Mouse (Mus musculus): ENCODE data around the gene Dll1. TPM values are rescaled to one million over a fixed set of nuclear protein-coding genes. Genes with fewer than 3 reads are reported as not detected.

Dll1 gene
- polyA plus RNA-seq, 1 experiment from 2014 or later = 13.5 TPM

DNA sequence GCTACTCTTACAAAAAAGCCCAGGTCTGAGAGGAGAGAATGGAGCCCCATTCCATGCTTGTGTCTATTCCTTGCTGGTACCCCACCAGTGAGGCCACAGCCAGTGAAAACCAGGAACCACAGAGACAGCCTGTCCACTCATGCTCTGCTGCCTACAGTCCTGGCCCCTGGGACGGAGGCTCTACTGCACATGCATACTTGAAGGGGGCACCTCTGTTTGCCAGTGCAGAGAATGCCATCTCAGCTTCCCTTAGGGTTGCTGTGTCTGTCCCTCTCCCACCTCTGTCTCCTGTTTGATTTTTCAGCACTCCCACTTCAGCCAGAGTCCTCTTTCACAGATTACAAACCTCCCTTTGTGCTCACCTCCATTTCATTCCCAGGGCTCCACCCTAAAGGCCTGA lies 34.2 kb upstream of the Dll1 start:
- no peak for ATAC-seq (ENCODE audit: insufficient number of reproducible peaks, insufficient read depth, low FRiP score, low read depth)
- 100% methylated on average over 1 of the region's 1 CpGs for WGBS
- H3K36me3 ChIP-seq (ENCODE audit: control insufficient read depth, insufficient read depth, low read length) = peaks cover 44% of the 10 kb centered on the region

DNA sequence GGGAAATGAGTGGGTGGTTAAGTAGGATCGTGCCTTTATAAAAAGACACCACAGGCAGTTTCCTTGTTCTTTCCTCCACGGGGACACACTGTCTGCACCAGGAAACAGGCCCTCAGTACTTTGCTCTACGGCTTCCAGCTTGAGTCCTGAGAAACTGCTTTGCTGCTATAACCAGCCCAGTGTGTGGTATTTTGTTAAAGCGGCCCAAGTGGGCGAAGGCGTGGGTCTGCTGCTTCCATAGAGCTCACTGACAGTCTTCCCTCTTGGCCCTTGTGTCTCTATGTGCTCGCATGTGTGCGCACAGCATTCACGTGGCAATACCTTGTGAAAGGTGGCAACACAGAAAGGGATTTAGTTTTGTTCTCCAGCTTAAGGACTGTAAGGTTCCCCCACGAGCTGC lies 32.6 kb upstream of the Dll1 start:
- Histone ChIP-seq H3K4me1 (ENCODE audit: control insufficient read depth, insufficient read depth, low read length) (no peaks in the 10 kb centered on the region), H3K36me3 (ENCODE audit: control insufficient read depth, insufficient read depth, low read length) (peaks cover 41% of the 10 kb centered on the region), H3K4me2 (replicated peaks; ENCODE audit: low read depth, low read length) (no peak overlapping the region), H3K4me3 (ENCODE audit: low read depth, low read length) (no peak overlapping the region), H3K9ac (replicated peaks; ENCODE audit: low read depth, low read length) (no peak overlapping the region), H3K27me3 (ENCODE audit: control insufficient read depth, insufficient read depth, low read length) (no peaks in the 10 kb centered on the region), H3K9me3 (ENCODE audit: control insufficient read depth, low read depth, low read length) (no peaks in the 10 kb centered on the region), H3K27ac (ENCODE audit: low read length) (no peak overlapping the region)
- ATAC-seq (ENCODE audit: insufficient number of reproducible peaks, insufficient read depth, low FRiP score, low read depth) = no peak
- 88% methylated on average over 10 of the region's 10 CpGs for WGBS

More for the DNA sequence above, 34.2 kb upstream of the Dll1 start:
- Histone ChIP-seq H3K4me3 (ENCODE audit: low read depth, low read length) (no peak overlapping the region), H3K4me1 (ENCODE audit: control insufficient read depth, insufficient read depth, low read length) (no peaks in the 10 kb centered on the region), H3K27ac (ENCODE audit: low read length) (no peak overlapping the region), H3K9ac (replicated peaks; ENCODE audit: low read depth, low read length) (no peak overlapping the region), H3K27me3 (ENCODE audit: control insufficient read depth, insufficient read depth, low read length) (no peaks in the 10 kb centered on the region), H3K9me3 (ENCODE audit: control insufficient read depth, low read depth, low read length) (no peaks in the 10 kb centered on the region), H3K4me2 (replicated peaks; ENCODE audit: low read depth, low read length) (no peak overlapping the region)

DNA sequence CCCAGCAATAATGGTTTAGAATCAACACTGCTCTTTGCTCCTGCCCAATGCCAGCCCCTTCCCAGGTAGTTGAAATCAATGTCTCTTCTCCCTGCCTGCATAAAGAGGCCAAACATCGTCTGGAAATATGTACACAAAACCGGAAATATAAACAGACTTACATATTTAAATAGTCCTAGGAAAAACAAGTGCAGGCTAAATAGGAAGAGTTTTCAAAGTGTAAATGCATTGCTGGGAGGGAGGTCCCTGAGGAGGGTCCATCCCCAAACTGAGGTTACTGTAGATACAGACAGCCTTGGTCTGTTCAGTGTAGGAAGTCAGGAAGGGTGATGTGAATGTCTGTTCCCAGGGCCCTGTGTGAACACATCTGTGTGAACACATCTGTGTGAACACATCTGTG lies 29.9 kb upstream of the Dll1 start:
- Histone ChIP-seq H3K27me3 (ENCODE audit: control insufficient read depth, insufficient read depth, low read length) (no peaks in the 10 kb centered on the region), H3K4me2 (replicated peaks; ENCODE audit: low read depth, low read length) (no peak overlapping the region), H3K4me1 (ENCODE audit: control insufficient read depth, insufficient read depth, low read length) (no peaks in the 10 kb centered on the region), H3K4me3 (ENCODE audit: low read depth, low read length) (no peak overlapping the region), H3K9me3 (ENCODE audit: control insufficient read depth, low read depth, low read length) (no peaks in the 10 kb centered on the region), H3K36me3 (ENCODE audit: control insufficient read depth, insufficient read depth, low read length) (peaks cover 63% of the 10 kb centered on the region), H3K27ac (ENCODE audit: low read length) (no peak overlapping the region), H3K9ac (replicated peaks; ENCODE audit: low read depth, low read length) (no peak overlapping the region)
- ATAC-seq (ENCODE audit: insufficient number of reproducible peaks, insufficient read depth, low FRiP score, low read depth) = no peak
- 81% methylated on average over 2 of the region's 2 CpGs for WGBS

DNA sequence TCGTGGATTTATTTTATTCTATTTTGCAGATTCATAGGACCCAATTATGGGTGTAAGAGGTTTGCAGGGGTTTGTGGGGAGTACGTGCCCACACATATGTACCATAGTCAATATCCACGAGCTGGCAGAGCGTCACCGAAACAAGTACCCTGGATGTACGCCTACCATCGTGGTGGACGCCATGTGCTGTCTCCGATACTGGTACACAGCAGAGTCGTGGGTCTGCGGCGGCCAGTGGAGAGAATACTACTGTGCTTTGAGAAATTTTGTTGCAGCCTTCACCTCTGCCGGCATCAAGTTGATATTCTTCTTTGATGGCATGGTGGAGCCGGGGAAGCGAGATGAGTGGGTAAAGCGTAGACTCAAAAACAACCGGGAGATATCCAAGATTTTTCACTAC lies 25.0 kb upstream of the Dll1 start:
- no peak overlapping the region for H3K27ac ChIP-seq (ENCODE audit: low read length)
- H3K9me3 ChIP-seq (ENCODE audit: control insufficient read depth, low read depth, low read length) = no peaks in the 10 kb centered on the region
- peaks cover 6% of the 10 kb centered on the region; the same call in 1 of the 2 replicates for H3K4me1 ChIP-seq (ENCODE audit: control insufficient read depth, insufficient read depth, low read length)
- H3K36me3 ChIP-seq (ENCODE audit: control insufficient read depth, insufficient read depth, low read length) = peaks cover 31% of the 10 kb centered on the region
- ATAC-seq (ENCODE audit: insufficient number of reproducible peaks, insufficient read depth, low FRiP score, low read depth) = no peak
- WGBS = 96% methylated on average over 17 of the region's 17 CpGs
- H3K9ac ChIP-seq (replicated peaks; ENCODE audit: low read depth, low read length) = no peak overlapping the region
- no peak overlapping the region for H3K4me3 ChIP-seq (ENCODE audit: low read depth, low read length)
- no peaks in the 10 kb centered on the region for H3K27me3 ChIP-seq (ENCODE audit: control insufficient read depth, insufficient read depth, low read length)
- no peak overlapping the region for H3K4me2 ChIP-seq (replicated peaks; ENCODE audit: low read depth, low read length)

DNA sequence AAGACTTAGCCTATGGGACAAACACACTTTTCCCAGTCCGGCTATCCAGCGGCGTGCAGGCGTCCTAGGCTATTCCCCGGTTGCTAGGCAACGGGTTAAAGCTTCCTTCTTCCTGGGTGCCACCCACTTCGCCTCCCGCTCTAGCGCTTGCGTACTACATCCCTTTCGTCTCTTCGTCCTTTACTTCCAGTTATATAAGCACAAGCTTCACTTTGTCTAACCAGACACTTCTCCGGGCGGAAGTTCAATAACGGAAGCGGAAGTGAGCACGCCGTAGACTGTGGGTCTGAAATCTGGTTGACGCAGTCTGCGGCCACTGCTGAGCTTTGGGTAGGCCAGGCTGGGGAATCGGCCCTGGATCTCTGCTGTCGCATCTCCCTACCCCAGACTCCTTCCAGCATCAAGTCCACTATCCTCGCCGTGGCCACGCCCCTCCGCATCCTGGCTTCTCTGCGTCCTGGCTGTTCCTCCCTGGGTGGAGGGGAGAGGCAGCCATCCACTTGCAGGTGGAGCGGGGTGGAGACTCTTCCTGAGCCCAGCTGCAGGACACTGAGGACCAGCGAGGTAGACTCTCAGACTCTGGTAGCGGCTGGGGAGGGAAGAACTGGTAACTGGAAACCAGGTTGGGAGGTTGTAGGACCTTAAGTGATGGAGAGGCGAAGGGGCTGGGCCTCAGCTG lies 19.5 kb upstream of the Dll1 start, which contains the start of gene Fam120b:
TSS of gene Fam120b (plus strand) at position 206 of the 679 bp plus-strand sequence.
- peak; percentile 98 for ATAC-seq (ENCODE audit: insufficient number of reproducible peaks, insufficient read depth, low FRiP score, low read depth)
- Histone ChIP-seq H3K4me2 (replicated peaks; ENCODE audit: low read depth, low read length) (peak within 1 kb of the TSS; percentile 86), H3K27ac (ENCODE audit: low read length) (peak within 1 kb of the TSS; percentile 89), H3K36me3 (ENCODE audit: control insufficient read depth, insufficient read depth, low read length) (no peaks in the 10 kb centered on the region), H3K9ac (replicated peaks; ENCODE audit: low read depth, low read length) (peak within 1 kb of the TSS; percentile 78), H3K27me3 (ENCODE audit: control insufficient read depth, insufficient read depth, low read length) (no peaks in the 10 kb centered on the region), H3K9me3 (ENCODE audit: control insufficient read depth, low read depth, low read length) (no peaks in the 10 kb centered on the region), H3K4me3 (ENCODE audit: low read depth, low read length) (peak within 1 kb of the TSS; percentile 88), H3K4me1 (ENCODE audit: control insufficient read depth, insufficient read depth, low read length) (peaks cover 6% of the 10 kb centered on the region; the same call in 1 of the 2 replicates)
- 1% methylated on average over 31 of the region's 31 CpGs for WGBS

DNA sequence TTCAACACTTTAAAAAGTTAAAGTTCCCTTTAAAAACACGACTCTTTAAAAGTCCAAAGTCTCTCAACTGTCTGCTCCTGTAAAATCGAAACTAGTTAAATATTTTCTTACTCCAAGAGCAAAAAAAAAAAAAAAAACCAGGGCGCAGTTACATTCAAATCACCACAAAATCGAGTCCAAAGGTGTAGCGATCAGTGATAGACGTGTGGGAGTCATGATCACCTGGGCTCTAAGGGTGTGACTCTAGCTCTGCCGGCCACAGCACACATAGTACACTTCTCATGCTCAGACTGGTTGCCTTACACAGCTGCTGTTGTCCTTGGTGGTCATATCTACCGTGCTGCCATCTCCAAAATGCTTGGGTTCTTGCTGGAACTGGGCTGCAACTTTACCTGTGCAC lies 12.7 kb upstream of the Dll1 start:
- WGBS = 70% methylated on average over 8 of the region's 8 CpGs
- Histone ChIP-seq H3K4me2 (replicated peaks; ENCODE audit: low read depth, low read length) (no peak overlapping the region), H3K36me3 (ENCODE audit: control insufficient read depth, insufficient read depth, low read length) (no peaks in the 10 kb centered on the region), H3K4me3 (ENCODE audit: low read depth, low read length) (no peak overlapping the region), H3K9ac (replicated peaks; ENCODE audit: low read depth, low read length) (no peak overlapping the region), H3K27ac (ENCODE audit: low read length) (no peak overlapping the region; the same call in 1 of the 2 replicates), H3K27me3 (ENCODE audit: control insufficient read depth, insufficient read depth, low read length) (no peaks in the 10 kb centered on the region), H3K9me3 (ENCODE audit: control insufficient read depth, low read depth, low read length) (no peaks in the 10 kb centered on the region), H3K4me1 (ENCODE audit: control insufficient read depth, insufficient read depth, low read length) (no peaks in the 10 kb centered on the region)
- ATAC-seq (ENCODE audit: insufficient number of reproducible peaks, insufficient read depth, low FRiP score, low read depth) = 0 out of 2 replicates have a peak, but pooled peaks have one; percentile 72

DNA sequence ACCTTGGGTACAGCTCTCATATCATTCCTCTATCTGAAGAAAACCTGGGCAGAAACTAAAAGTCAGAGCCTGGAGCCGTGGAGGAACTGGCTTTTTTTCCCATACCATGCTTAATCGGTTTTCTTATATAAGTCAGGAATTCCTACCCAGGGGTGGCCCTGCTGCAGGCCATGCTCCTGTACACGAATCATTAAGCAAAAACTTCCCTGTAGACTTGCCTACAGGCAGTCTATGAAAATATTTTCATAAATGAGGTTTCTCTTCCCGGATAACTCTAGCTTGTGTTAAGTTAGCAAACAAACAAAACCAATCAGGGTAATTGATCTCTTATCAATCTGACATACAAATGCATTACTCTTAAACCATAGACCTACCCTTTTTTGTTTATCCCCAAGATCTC lies 12.2 kb upstream of the Dll1 start:
- Histone ChIP-seq H3K4me1 (ENCODE audit: control insufficient read depth, insufficient read depth, low read length) (no peaks in the 10 kb centered on the region), H3K27me3 (ENCODE audit: control insufficient read depth, insufficient read depth, low read length) (no peaks in the 10 kb centered on the region), H3K9me3 (ENCODE audit: control insufficient read depth, low read depth, low read length) (no peaks in the 10 kb centered on the region), H3K36me3 (ENCODE audit: control insufficient read depth, insufficient read depth, low read length) (no peaks in the 10 kb centered on the region), H3K4me2 (replicated peaks; ENCODE audit: low read depth, low read length) (no peak overlapping the region), H3K4me3 (ENCODE audit: low read depth, low read length) (no peak overlapping the region), H3K27ac (ENCODE audit: low read length) (no peak overlapping the region), H3K9ac (replicated peaks; ENCODE audit: low read depth, low read length) (no peak overlapping the region)
- no peak for ATAC-seq (ENCODE audit: insufficient number of reproducible peaks, insufficient read depth, low FRiP score, low read depth)
- 76% methylated on average over 4 of the region's 4 CpGs for WGBS

DNA sequence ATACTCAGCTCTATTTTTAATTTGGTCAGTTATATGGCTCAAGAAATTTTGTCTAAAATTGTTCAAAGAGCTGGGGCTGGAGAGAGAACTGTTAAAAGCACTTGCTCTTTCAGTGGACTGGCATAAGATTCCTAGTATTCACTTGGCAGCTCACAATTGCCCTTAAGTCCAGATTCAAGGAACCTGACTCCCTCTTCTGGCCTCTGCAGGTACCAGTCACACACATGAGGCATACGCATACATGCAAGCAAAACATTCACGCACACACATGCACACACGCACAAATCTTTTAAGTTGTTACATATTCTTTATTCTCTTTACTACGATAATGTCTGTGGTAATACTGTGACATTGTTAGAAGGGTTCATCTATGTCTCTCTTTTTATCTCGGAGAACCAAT lies 6.7 kb upstream of the Dll1 start:
- H3K9ac ChIP-seq (replicated peaks; ENCODE audit: low read depth, low read length) = no peak overlapping the region
- WGBS = 93% methylated on average over 5 of the region's 5 CpGs
- H3K4me3 ChIP-seq (ENCODE audit: low read depth, low read length) = no peak overlapping the region
- no peak for ATAC-seq (ENCODE audit: insufficient number of reproducible peaks, insufficient read depth, low FRiP score, low read depth)
- no peak overlapping the region for H3K4me2 ChIP-seq (replicated peaks; ENCODE audit: low read depth, low read length)
- no peak overlapping the region for H3K27ac ChIP-seq (ENCODE audit: low read length)
- no peaks in the 10 kb centered on the region for H3K36me3 ChIP-seq (ENCODE audit: control insufficient read depth, insufficient read depth, low read length)
- no peaks in the 10 kb centered on the region for H3K9me3 ChIP-seq (ENCODE audit: control insufficient read depth, low read depth, low read length)
- no peaks in the 10 kb centered on the region for H3K27me3 ChIP-seq (ENCODE audit: control insufficient read depth, insufficient read depth, low read length)
- H3K4me1 ChIP-seq (ENCODE audit: control insufficient read depth, insufficient read depth, low read length) = peaks cover 19% of the 10 kb centered on the region

Measured in stomach, embryonic 14.5 days (tissue).